Mouse (Mus musculus) stomach, postnatal 0 days (tissue): ENCODE data around the gene Slc1a3.

Experiments used
- CTCF ChIP-seq: IDR thresholded peaks from 2 replicates; pipeline ENCODE4 v1.5.1; 2016; ENCODE audit warnings: antibody characterized with exemption, low read depth, mild to moderate bottlenecking, moderate library complexity
- EP300 ChIP-seq: optimal IDR thresholded peaks from 2 replicates; pipeline ENCODE3; 2016; ENCODE audit warnings: antibody characterized with exemption

DNA sequence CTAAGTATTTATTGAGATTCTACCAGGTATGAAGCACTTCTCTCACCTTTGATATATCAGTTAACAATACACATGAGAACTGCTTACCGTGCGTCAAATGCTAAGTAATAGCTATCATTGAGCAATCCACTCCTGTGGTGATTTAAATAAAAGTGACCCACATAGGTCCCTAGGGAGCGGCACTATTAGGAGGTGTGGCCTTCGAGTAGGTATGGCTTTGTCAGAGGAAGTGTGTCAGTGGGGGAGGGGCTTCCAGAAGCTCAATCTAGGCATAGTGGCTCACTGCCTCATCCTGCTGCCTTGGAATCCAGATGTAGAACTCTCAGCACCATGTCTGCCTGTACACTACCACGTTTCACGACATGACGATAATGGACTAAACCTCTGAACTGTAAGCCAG is 18.3 kb upstream of the Slc1a3 start:
- no peak for TF ChIP-seq CTCF
- TF ChIP-seq EP300 = no peak
